Mouse (Mus musculus) CD8-positive naive resting alpha-beta T cell, adult 57 days (primary cell): ENCODE results near the gene Slc35d3. TPM values are rescaled to one million over a fixed set of nuclear protein-coding genes. Genes with fewer than 3 reads are reported as not detected.

Experiments
- total RNA-seq: library from RNA; stranded (reverse); gene quantifications from one replicate; pipeline ENCODE4 v1.2.4, GENCODE M21; 2023

The Slc35d3 gene
- total RNA-seq = not detected

GRCm38 (mm10) chr10:19850998-19851691 lies at the start of gene Slc35d3:
Slc35d3 (minus strand) TSS chr10:19851459.

Other genes with a start within 250 kb of the Slc35d3 start
- 0.34 TPM for gene Il22ra2, start 229.5 kb downstream of the Slc35d3 start, total RNA-seq
- gene Il20ra, start 138.9 kb downstream of the Slc35d3 start, total RNA-seq = 0.31 TPM
- gene Pex7, start 56.2 kb upstream of the Slc35d3 start, total RNA-seq = 14.8 TPM
- 62.9 TPM for gene Map3k5, start 83.0 kb upstream of the Slc35d3 start, total RNA-seq